Mouse (Mus musculus): ENCODE results near the gene Pard3b.

Pard3b gene

GRCm38 (mm10) chr1:62449193-62449875, 810.7 kb downstream of the Pard3b start:
- DNase-seq (ENCODE audit: low spot score) = no peak

- DNase-seq (ENCODE audit: low spot score) = no peak
Measured at GRCm38 (mm10) chr1:62465536-62465935, 826.9 kb downstream of the Pard3b start.

- DNase-seq (ENCODE audit: low spot score) = no peak
Measured at GRCm38 (mm10) chr1:62466544-62466943, 827.9 kb downstream of the Pard3b start.

GRCm38 (mm10) chr1:62483059-62483458, 844.4 kb downstream of the Pard3b start:
- no peak for DNase-seq (ENCODE audit: low spot score)

- DNase-seq (ENCODE audit: low spot score) = no peak
Measured at GRCm38 (mm10) chr1:62488871-62489270, 850.2 kb downstream of the Pard3b start.

- DNase-seq (ENCODE audit: low spot score) = no peak
Measured at GRCm38 (mm10) chr1:62499146-62499545, 860.5 kb downstream of the Pard3b start.

GRCm38 (mm10) chr1:62510501-62510900, 871.9 kb downstream of the Pard3b start:
- no peak for DNase-seq (ENCODE audit: low spot score)

GRCm38 (mm10) chr1:62511681-62512080, 873.1 kb downstream of the Pard3b start:
- no peak for DNase-seq (ENCODE audit: low spot score)

GRCm38 (mm10) chr1:62518621-62519213, 880.1 kb downstream of the Pard3b start:
- DNase-seq (ENCODE audit: low spot score) = no peak

- DNase-seq (ENCODE audit: low spot score) = no peak
Measured at GRCm38 (mm10) chr1:62521368-62521767, 882.7 kb downstream of the Pard3b start.

GRCm38 (mm10) chr1:62522761-62523160, 884.1 kb downstream of the Pard3b start:
- DNase-seq (ENCODE audit: low spot score) = no peak

- DNase-seq (ENCODE audit: low spot score) = no peak
Measured at GRCm38 (mm10) chr1:62527788-62528187, 889.2 kb downstream of the Pard3b start.

- no peak for DNase-seq (ENCODE audit: low spot score)
Measured at GRCm38 (mm10) chr1:62529941-62530340, 891.3 kb downstream of the Pard3b start.

- no peak for DNase-seq (ENCODE audit: low spot score)
Measured at GRCm38 (mm10) chr1:62532426-62533126, 894.0 kb downstream of the Pard3b start.

GRCm38 (mm10) chr1:62548953-62549352, 910.3 kb downstream of the Pard3b start:
- no peak for DNase-seq (ENCODE audit: low spot score)

GRCm38 (mm10) chr1:62550546-62550945, 911.9 kb downstream of the Pard3b start:
- DNase-seq (ENCODE audit: low spot score) = no peak

GRCm38 (mm10) chr1:62551516-62551915, 912.9 kb downstream of the Pard3b start:
- no peak for DNase-seq (ENCODE audit: low spot score)

GRCm38 (mm10) chr1:62555838-62556237, 917.2 kb downstream of the Pard3b start:
- DNase-seq (ENCODE audit: low spot score) = no peak

GRCm38 (mm10) chr1:62562987-62563386, 924.4 kb downstream of the Pard3b start:
- no peak for DNase-seq (ENCODE audit: low spot score)

- DNase-seq (ENCODE audit: low spot score) = no peak
Measured at GRCm38 (mm10) chr1:62564245-62565119, 925.9 kb downstream of the Pard3b start.

- DNase-seq (ENCODE audit: low spot score) = no peak
Measured at GRCm38 (mm10) chr1:62565120-62565809, 926.6 kb downstream of the Pard3b start.

- DNase-seq (ENCODE audit: low spot score) = no peak
Measured at GRCm38 (mm10) chr1:62566596-62566995, 928.0 kb downstream of the Pard3b start.

Measured in urinary bladder, postnatal 10 days (tissue).